Mouse (Mus musculus) bone marrow macrophage, adult 2 months (primary cell): ENCODE measurements around the gene Muc5b.

Experiments
- CTCF ChIP-seq: IDR thresholded peaks from 2 replicates; pipeline ENCODE4 v1.5.1; 2012; ENCODE audit warnings: low read depth, mild to moderate bottlenecking, low read length, moderate library complexity
- POLR2A ChIP-seq: IDR thresholded peaks from 2 replicates; pipeline ENCODE4 v1.6.1; 2012; ENCODE audit warnings: mild to moderate bottlenecking, low read depth, low read length, borderline replicate concordance

DNA sequence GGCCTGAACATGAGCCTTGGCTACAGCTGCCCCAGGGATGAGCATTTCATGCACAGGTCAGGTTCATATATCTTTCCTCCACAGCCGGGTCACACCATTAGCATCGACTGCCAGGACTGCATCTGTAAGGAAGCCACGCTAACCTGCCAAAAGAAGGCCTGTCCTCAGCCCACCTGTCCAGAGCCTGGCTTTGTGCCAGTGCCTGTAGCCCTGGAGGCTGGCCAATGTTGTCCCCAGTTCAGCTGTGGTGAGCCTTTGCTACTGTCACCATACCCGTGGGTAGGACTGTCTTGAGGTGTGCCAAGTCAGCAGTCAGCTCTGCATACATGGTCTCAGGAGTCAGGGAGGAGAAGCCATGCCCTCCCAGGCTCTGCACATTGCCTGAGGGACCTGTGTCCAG, 23.5 kb upstream of the Muc5b start:
- no peak for TF ChIP-seq POLR2A
- TF ChIP-seq CTCF: no peak
